In genomic region chr2:62368349-62369053, GRCm38 (mm10) we compare ENCODE assay signal across 20 mouse cellular contexts. TPM values are rescaled to one million over a fixed set of nuclear protein-coding genes. Genes with fewer than 3 reads are reported as not detected.
A peak's percentile ranks its signal among the peaks of the same experiment; 100 is the strongest.
DNase-seq lines count a peak whose midpoint lies in the region; ATAC-seq lines count a peak whose summit lies in the region.
"Had no signal": no experiment of that assay in that cellular context is flagged by ENCODE, and none has a peak within 500 bp of the region (broad histone marks: within the 10 kb centered on the region; RNA-seq: fewer than 3 reads in every experiment).

No protein-coding gene starts in this region.

- no peak overlapping the region for H3K4me3 ChIP-seq in forebrain, embryonic 15.5 days
- no peak overlapping the region for H3K4me3 ChIP-seq in forebrain, embryonic 10.5 days
- no peak overlapping the region for H3K4me3 ChIP-seq in intestine, embryonic 16.5 days (ENCODE audit: low read length)
- H3K4me3 ChIP-seq: embryonic facial prominence, embryonic 12.5 days; erythroblast, embryonic 14.5 days; heart, embryonic 13.5 days; myocyte; neural tube, embryonic 15.5 days had no signal

- WGBS in forebrain, embryonic 15.5 days, result 66% methylated on average over 5 of the region's 5 CpGs
- 88% methylated on average over 5 of the region's 5 CpGs for WGBS in forebrain, embryonic 10.5 days
- WGBS in intestine, embryonic 16.5 days, result 68% methylated on average over 5 of the region's 5 CpGs

- no peak overlapping the region for H3K9ac ChIP-seq in forebrain, embryonic 15.5 days (replicated peaks)
- no peak overlapping the region for H3K9ac ChIP-seq in intestine, embryonic 16.5 days (ENCODE audit: low read depth, low read length)
- H3K9ac ChIP-seq: embryonic facial prominence, embryonic 12.5 days; heart, embryonic 13.5 days; hindbrain, embryonic 14.5 days; neural tube, embryonic 15.5 days had no signal

- no peaks in the 10 kb centered on the region for H3K27me3 ChIP-seq in forebrain, embryonic 15.5 days
- H3K27me3 ChIP-seq in forebrain, embryonic 10.5 days (ENCODE audit: poor library complexity, severe bottlenecking), result no peaks in the 10 kb centered on the region
- no peaks in the 10 kb centered on the region for H3K27me3 ChIP-seq in intestine, embryonic 16.5 days (replicated peaks; ENCODE audit: control insufficient read depth, insufficient read depth, low read length)
- H3K27me3 ChIP-seq: embryonic facial prominence, embryonic 12.5 days; heart, embryonic 13.5 days; neural tube, embryonic 15.5 days had no signal

- no peak for DNase-seq in forebrain, embryonic 10.5 days (ENCODE audit: extremely low spot score, low spot score)
- DNase-seq in 416B (ENCODE audit: low read depth), result peak; percentile 21
- peak; percentile 61 for DNase-seq in brain, adult 2 months (ENCODE audit: low read depth, low spot score)
- DNase-seq in lung, postnatal 25 days (ENCODE audit: low spot score), result no peak
- DNase-seq in adipocyte (ENCODE audit: low spot score), result no peak
- DNase-seq: adrenal gland, postnatal 25 days; gastrocnemius, postnatal 10 days; heart, adult 11 months; liver; midbrain, embryonic 14.5 days; right cerebral cortex, postnatal 14 days had no signal

- no peak overlapping the region for H3K4me2 ChIP-seq in forebrain, embryonic 15.5 days (replicated peaks)
- no peak overlapping the region for H3K4me2 ChIP-seq in intestine, embryonic 16.5 days (ENCODE audit: low read depth, low read length)
- H3K4me2 ChIP-seq: embryonic facial prominence, embryonic 12.5 days; heart, embryonic 13.5 days; hindbrain, embryonic 14.5 days; neural tube, embryonic 15.5 days had no signal

- H3K9me3 ChIP-seq in forebrain, embryonic 15.5 days, result no peaks in the 10 kb centered on the region
- H3K9me3 ChIP-seq in forebrain, embryonic 10.5 days, result 0 out of 2 replicates have a peak, but pooled peaks cover 2% of the 10 kb centered on the region
- no peaks in the 10 kb centered on the region for H3K9me3 ChIP-seq in intestine, embryonic 16.5 days (ENCODE audit: control insufficient read depth, low read length)
- H3K9me3 ChIP-seq: embryonic facial prominence, embryonic 12.5 days; heart, embryonic 13.5 days; neural tube, embryonic 15.5 days had no signal

- no peaks in the 10 kb centered on the region for H3K4me1 ChIP-seq in forebrain, embryonic 15.5 days
- H3K4me1 ChIP-seq in forebrain, embryonic 10.5 days, result no peaks in the 10 kb centered on the region
- H3K4me1 ChIP-seq in intestine, embryonic 16.5 days (ENCODE audit: control insufficient read depth, insufficient read depth, low read length), result no peaks in the 10 kb centered on the region
- H3K4me1 ChIP-seq: embryonic facial prominence, embryonic 12.5 days; neural tube, embryonic 15.5 days had no signal

- no peaks in the 10 kb centered on the region for H3K36me3 ChIP-seq in forebrain, embryonic 15.5 days
- no peaks in the 10 kb centered on the region for H3K36me3 ChIP-seq in forebrain, embryonic 10.5 days (replicated peaks)
- H3K36me3 ChIP-seq in intestine, embryonic 16.5 days (ENCODE audit: control insufficient read depth, insufficient read depth, low read length), result no peaks in the 10 kb centered on the region
- H3K36me3 ChIP-seq: embryonic facial prominence, embryonic 12.5 days; neural tube, embryonic 15.5 days had no signal

- no peak overlapping the region for H3K27ac ChIP-seq in forebrain, embryonic 15.5 days (replicated peaks)
- no peak overlapping the region for H3K27ac ChIP-seq in forebrain, embryonic 10.5 days
- H3K27ac ChIP-seq in intestine, embryonic 16.5 days (ENCODE audit: low read length), result no peak overlapping the region
- H3K27ac ChIP-seq: embryonic facial prominence, embryonic 12.5 days; heart, embryonic 13.5 days; hindbrain, embryonic 14.5 days; neural tube, embryonic 15.5 days had no signal

- ATAC-seq in forebrain, embryonic 15.5 days (replicated peaks), result peak; percentile 55
- peak; percentile 70 for ATAC-seq in intestine, embryonic 16.5 days
- ATAC-seq: lung, postnatal 0 days had no signal

RNA-seq across cellular contexts. Expression of gene Dpp4, which starts 43.5 kb away (rescaled TPM):
- polyA plus RNA-seq in forebrain, embryonic 15.5 days (2015; fragmentation: Nextera tagmentation; extraction: Ambion mirVana), result 1.5 and 1.6 TPM in 2 replicates
- polyA plus RNA-seq in forebrain, embryonic 10.5 days (2016; fragmentation: Nextera tagmentation; extraction: Ambion mirVana), result 0.25 and 0.42 TPM in 2 replicates
- 85.0 and 104 TPM in 2 replicates for polyA plus RNA-seq in intestine, embryonic 16.5 days (2015; fragmentation: Nextera tagmentation; extraction: Ambion mirVana)
- polyA plus RNA-seq: erythroblast, embryonic 14.5 days; myocyte had no signal

Comparison
In these comparisons a context has a peak if more than half of its experiments do, and no peak if none do; other contexts are left out.
1. DNase-seq: peak in 416B (single experiment) and brain, adult 2 months (single experiment); none in forebrain, embryonic 10.5 days (single experiment), lung, postnatal 25 days (single experiment) and adipocyte (single experiment).
2. RNA of gene Dpp4, which starts 43.5 kb away (polyA plus RNA-seq): 85.0 to 104 TPM in intestine, embryonic 16.5 days; 1.5 to 1.6 TPM in forebrain, embryonic 15.5 days and 0.25 to 0.42 TPM in forebrain, embryonic 10.5 days; every median in the first group is over 10 times any median in the second.